Mouse (Mus musculus): Measurements from ENCODE around the gene Tmem9. TPM values are rescaled to one million over a fixed set of nuclear protein-coding genes. Genes with fewer than 3 reads are reported as not detected.

The Tmem9 gene
- total RNA-seq, 2 experiments from 2014 or later: 53.7 to 56.7 TPM

GRCm38 (mm10) chr1:136038746-136039538 lies 31.0 kb downstream of the Tmem9 start:
- Histone ChIP-seq H3K4me3 (no peak overlapping the region), H3K27ac (0 out of 2 replicates have a peak overlapping the region, but pooled peaks have one; percentile 40)
- no peak for TF ChIP-seq CTCF (IDR thresholded peaks at IDR 0.05)
- intact Hi-C loops (cut with DNase I): no loop called here
- no peak for DNase-seq (ENCODE audit: extremely low spot score in 1 of 2, low spot score in 2 of 2)

- DNase-seq (ENCODE audit: extremely low spot score in 1 of 2, low spot score in 2 of 2): no peak
- Histone ChIP-seq H3K4me3 (peak overlapping the region; percentile 37), H3K27ac (peak overlapping the region; percentile 52)
- TF ChIP-seq CTCF (IDR thresholded peaks at IDR 0.05): no peak
- intact Hi-C loops (cut with DNase I): no loop called here
Measured at GRCm38 (mm10) chr1:136040452-136040851, 32.5 kb downstream of the Tmem9 start.

GRCm38 (mm10) chr1:136040874-136041273 lies 32.9 kb downstream of the Tmem9 start:
- intact Hi-C loops (cut with DNase I): no loop called here
- DNase-seq (ENCODE audit: extremely low spot score in 1 of 2, low spot score in 2 of 2): no peak
- no peak for TF ChIP-seq CTCF (IDR thresholded peaks at IDR 0.05)
- Histone ChIP-seq H3K27ac (peak overlapping the region; percentile 52), H3K4me3 (peak overlapping the region; percentile 37)

GRCm38 (mm10) chr1:136045774-136046173 lies 37.8 kb downstream of the Tmem9 start:
- TF ChIP-seq CTCF (IDR thresholded peaks at IDR 0.05): peak; percentile 88
- intact Hi-C loops (cut with DNase I): loop anchor here (5.0 kb wide), 2 partner anchors 412 to 477 kb away; no protein-coding TSS in a partner anchor
- H3K4me3 ChIP-seq: no peak overlapping the region
- H3K27ac ChIP-seq: no peak overlapping the region
- peak; percentile 64 to 76 for DNase-seq (ENCODE audit: extremely low spot score in 1 of 2, low spot score in 2 of 2)

GRCm38 (mm10) chr1:136047432-136047831 lies 39.5 kb downstream of the Tmem9 start:
- no peak overlapping the region for H3K27ac ChIP-seq
- intact Hi-C loops (cut with DNase I): loop anchor here (1.0 to 5.0 kb wide), 3 partner anchors 120 to 475 kb away; no protein-coding TSS in a partner anchor
- peak; percentile 72 for TF ChIP-seq CTCF (IDR thresholded peaks at IDR 0.05)
- H3K4me3 ChIP-seq: no peak overlapping the region
- DNase-seq (ENCODE audit: extremely low spot score in 1 of 2, low spot score in 2 of 2): no peak

GRCm38 (mm10) chr1:136047894-136048293 lies 39.9 kb downstream of the Tmem9 start:
- Histone ChIP-seq H3K4me3 (no peak overlapping the region), H3K27ac (no peak overlapping the region)
- no peak for DNase-seq (ENCODE audit: extremely low spot score in 1 of 2, low spot score in 2 of 2)
- intact Hi-C loops (cut with DNase I): loop anchor here (1.0 to 5.0 kb wide), 4 partner anchors 119 to 474 kb away; partner anchors contain the start of gene Gpr25
- no peak for TF ChIP-seq CTCF (IDR thresholded peaks at IDR 0.05)

- TF ChIP-seq CTCF (IDR thresholded peaks at IDR 0.05): no peak
- DNase-seq (ENCODE audit: extremely low spot score in 1 of 2, low spot score in 2 of 2): no peak
- Histone ChIP-seq H3K4me3 (peak within 1 kb of the TSS; percentile 44), H3K27ac (peak within 1 kb of the TSS; percentile 64)
- intact Hi-C loops (cut with DNase I): loop anchor here (1.0 to 5.0 kb wide), 3 partner anchors 26 to 162 kb away; partner anchors contain the start of genes Kif21b and Mroh3
Measured at GRCm38 (mm10) chr1:136050312-136051012, 42.5 kb downstream of the Tmem9 start, which contains the start of gene Ascl5. Gene Ascl5, plus strand, starts transcription at chr1:136050804.

GRCm38 (mm10) chr1:136051013-136051315 lies 43.0 kb downstream of the Tmem9 start:
- intact Hi-C loops (cut with DNase I): loop anchor here (1.0 to 5.0 kb wide), 3 partner anchors 25 to 162 kb away; partner anchors contain the start of genes Kif21b and Mroh3
- H3K4me3 ChIP-seq: peak overlapping the region; percentile 44
- DNase-seq (ENCODE audit: extremely low spot score in 1 of 2, low spot score in 2 of 2): peak; percentile 57
- H3K27ac ChIP-seq: peak overlapping the region; percentile 64
- no peak for TF ChIP-seq CTCF (IDR thresholded peaks at IDR 0.05)

GRCm38 (mm10) chr1:136051465-136051864 lies 43.5 kb downstream of the Tmem9 start:
- H3K4me3 ChIP-seq: peak overlapping the region; percentile 44
- intact Hi-C loops (cut with DNase I): loop anchor here (1.0 to 5.0 kb wide), 3 partner anchors 25 to 161 kb away; partner anchors contain the start of genes Kif21b and Mroh3
- peak; percentile 72 to 77 for DNase-seq (ENCODE audit: extremely low spot score in 1 of 2, low spot score in 2 of 2)
- H3K27ac ChIP-seq: peak overlapping the region; percentile 64; the same call in 1 of the 2 replicates
- peak; percentile 72 for TF ChIP-seq CTCF (IDR thresholded peaks at IDR 0.05)

- no peak for DNase-seq (ENCODE audit: extremely low spot score in 1 of 2, low spot score in 2 of 2)
- TF ChIP-seq CTCF (IDR thresholded peaks at IDR 0.05): no peak
- intact Hi-C loops (cut with DNase I): loop anchor here (5.0 kb wide), 1 partner anchor 80 kb away; the partner anchor contains the start of gene Kif21b
Measured at GRCm38 (mm10) chr1:136052547-136052946, 44.6 kb downstream of the Tmem9 start, which contains the start of gene Cacna1s. Gene Cacna1s, plus strand, starts transcription at chr1:136052750.

GRCm38 (mm10) chr1:136055771-136056170 lies 47.8 kb downstream of the Tmem9 start:
- peak; percentile 57 to 58 for DNase-seq (ENCODE audit: extremely low spot score in 1 of 2, low spot score in 2 of 2)
- intact Hi-C loops (cut with DNase I): no loop called here
- peak overlapping the region; percentile 92 for H3K27ac ChIP-seq

More at GRCm38 (mm10) chr1:136052547-136052946, 44.6 kb downstream of the Tmem9 start, which contains the start of gene Cacna1s:
- Histone ChIP-seq H3K4me3 (no peak within 1 kb of the TSS), H3K27ac (peak within 1 kb of the TSS; percentile 63)

More at GRCm38 (mm10) chr1:136055771-136056170, 47.8 kb downstream of the Tmem9 start:
- no peak for TF ChIP-seq CTCF (IDR thresholded peaks at IDR 0.05)
- H3K4me3 ChIP-seq: no peak overlapping the region
